Mouse (Mus musculus): ENCODE measurements around the gene Ttc27. TPM values are rescaled to one million over a fixed set of nuclear protein-coding genes. Genes with fewer than 3 reads are reported as not detected.

Ttc27 gene
- polyA plus RNA-seq, 1 experiment from 2014 or later: 18.0 TPM

DNA sequence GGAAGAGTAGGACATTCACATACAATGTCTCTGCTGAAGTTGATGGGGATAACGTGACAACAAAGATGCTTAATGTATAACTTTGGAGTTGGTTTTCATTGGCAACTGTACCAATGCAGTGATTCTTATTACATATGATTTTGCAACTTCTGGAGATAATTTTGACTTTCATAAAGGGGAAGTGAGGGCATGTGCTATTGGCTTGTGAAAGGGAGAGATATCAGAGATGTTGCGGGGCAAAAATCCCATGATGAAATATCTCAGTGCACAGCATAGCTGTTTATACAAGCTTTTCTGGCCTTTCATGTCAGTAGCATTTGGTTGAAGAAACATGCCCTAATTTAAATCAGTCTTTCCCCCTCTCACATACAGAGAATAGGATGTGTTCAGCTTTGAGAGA is 86.3 kb downstream of the Ttc27 start:
- H3K27ac ChIP-seq (replicated peaks): no peak overlapping the region
- H3K4me2 ChIP-seq: no peak overlapping the region
- H3K36me3 ChIP-seq: no peaks in the 10 kb centered on the region
- no peaks in the 10 kb centered on the region for H3K27me3 ChIP-seq
- no peaks in the 10 kb centered on the region for H3K9me3 ChIP-seq
- H3K4me3 ChIP-seq: no peak overlapping the region
- peaks cover 24% of the 10 kb centered on the region for H3K4me1 ChIP-seq (replicated peaks)
- H3K9ac ChIP-seq: no peak overlapping the region
- ATAC-seq (ENCODE audit: low read depth): no peak
- WGBS: 77% methylated on average over 2 of the region's 2 CpGs

DNA sequence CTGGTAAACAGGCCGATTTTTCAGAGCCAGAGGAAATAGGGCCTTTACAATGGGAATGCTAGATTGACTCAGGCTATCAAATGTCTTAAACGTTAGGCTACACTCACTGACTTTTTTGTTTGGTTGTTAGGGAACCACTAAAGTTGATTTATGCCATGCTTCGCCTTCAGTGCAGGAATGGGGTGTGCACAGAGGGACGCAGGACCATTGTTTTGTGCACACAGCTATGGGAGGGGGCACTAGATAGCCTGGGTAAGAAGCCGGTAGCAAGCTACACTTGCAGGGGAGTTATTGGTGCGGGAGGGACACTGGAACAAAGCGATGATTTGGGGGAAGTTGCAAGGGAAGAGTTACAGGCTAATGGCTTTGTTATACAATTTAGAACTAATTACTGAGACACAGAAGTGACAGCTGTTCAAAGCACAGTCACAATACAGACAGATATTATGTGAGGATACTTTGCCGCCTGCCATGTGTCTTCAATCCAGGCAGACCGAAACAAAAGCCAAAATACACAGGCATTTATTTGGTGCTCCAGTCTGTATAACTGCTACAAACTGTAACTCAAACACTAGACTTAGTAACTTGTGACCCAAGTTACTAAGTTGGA is 86.9 kb downstream of the Ttc27 start:
- Histone ChIP-seq H3K36me3 (no peaks in the 10 kb centered on the region), H3K9ac (no peak overlapping the region), H3K27me3 (no peaks in the 10 kb centered on the region), H3K27ac (replicated peaks) (no peak overlapping the region), H3K9me3 (no peaks in the 10 kb centered on the region), H3K4me3 (no peak overlapping the region), H3K4me2 (no peak overlapping the region; the same call in 1 of the 2 replicates), H3K4me1 (replicated peaks) (peaks cover 24% of the 10 kb centered on the region)
- ATAC-seq (ENCODE audit: low read depth): peak; percentile 85
- 11% methylated on average over 9 of the region's 9 CpGs for WGBS

DNA sequence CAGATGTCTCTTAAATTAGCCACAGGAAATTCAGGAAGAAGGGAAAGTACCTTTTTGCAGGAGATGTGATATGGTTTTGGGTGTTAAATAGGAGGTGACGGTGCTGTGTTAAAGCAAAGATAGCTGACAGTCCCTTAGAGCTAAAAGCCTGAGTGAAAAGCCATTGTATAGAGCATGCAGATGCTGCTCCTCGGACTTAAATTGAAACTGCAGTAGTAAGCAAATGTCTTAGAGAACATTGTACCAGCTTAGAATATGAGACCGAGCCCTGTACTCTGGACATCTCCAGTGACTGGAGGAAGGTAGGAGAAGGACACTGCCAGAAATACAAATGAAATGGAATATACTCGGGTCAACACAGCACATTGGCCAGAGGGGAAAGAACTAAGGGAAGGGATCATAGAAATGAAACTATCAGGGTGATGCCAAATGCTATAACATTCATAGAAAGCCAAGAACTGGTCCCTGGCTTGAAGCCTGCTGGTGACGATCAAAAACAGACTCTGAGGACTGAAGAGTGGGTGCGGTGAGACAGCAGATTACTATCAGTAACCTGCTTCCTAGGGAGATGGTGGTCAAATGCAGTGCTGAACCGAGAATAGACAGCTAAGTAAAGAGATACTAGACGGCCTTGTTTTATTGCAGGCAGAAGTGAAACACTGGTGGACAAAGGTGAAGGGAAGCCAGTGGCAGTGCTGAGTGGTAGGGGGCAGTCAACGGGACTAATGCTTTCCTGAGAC is 90.1 kb downstream of the Ttc27 start:
- no peaks in the 10 kb centered on the region for H3K36me3 ChIP-seq
- no peak overlapping the region for H3K4me2 ChIP-seq
- 0 out of 2 replicates have a peak overlapping the region, but pooled peaks have one; percentile 12 for H3K9ac ChIP-seq
- no peaks in the 10 kb centered on the region for H3K9me3 ChIP-seq
- H3K4me1 ChIP-seq (replicated peaks): peaks cover 24% of the 10 kb centered on the region
- ATAC-seq (ENCODE audit: low read depth): no peak
- WGBS: 71% methylated on average over 9 of the region's 9 CpGs
- H3K4me3 ChIP-seq: no peak overlapping the region
- H3K27me3 ChIP-seq: no peaks in the 10 kb centered on the region
- H3K27ac ChIP-seq (replicated peaks): no peak overlapping the region

DNA sequence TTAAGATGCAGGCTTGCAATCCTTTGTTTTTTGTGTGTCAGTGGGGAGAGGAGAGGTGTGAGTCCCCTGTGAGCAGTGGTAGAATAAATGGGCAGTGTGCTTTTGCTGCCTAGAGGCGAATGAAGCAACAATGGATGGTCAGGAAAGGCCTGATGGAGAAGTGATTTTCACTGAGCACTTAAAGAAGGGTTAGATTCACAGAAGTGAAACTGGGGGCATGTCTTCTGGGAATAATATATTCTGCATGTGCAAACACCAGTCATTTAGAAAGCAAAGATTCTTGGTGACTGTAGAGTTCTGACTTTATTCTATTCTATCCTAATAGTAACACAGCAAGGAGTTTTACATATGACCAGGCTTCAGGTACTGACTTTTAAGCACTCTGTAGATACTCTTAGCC is 90.8 kb downstream of the Ttc27 start:
- H3K4me3 ChIP-seq: no peak overlapping the region
- no peaks in the 10 kb centered on the region for H3K36me3 ChIP-seq
- no peak overlapping the region for H3K4me2 ChIP-seq
- no peak overlapping the region for H3K27ac ChIP-seq (replicated peaks)
- no peak for ATAC-seq (ENCODE audit: low read depth)
- H3K9ac ChIP-seq: 0 out of 2 replicates have a peak overlapping the region, but pooled peaks have one; percentile 12
- peaks cover 24% of the 10 kb centered on the region for H3K4me1 ChIP-seq (replicated peaks)
- no peaks in the 10 kb centered on the region for H3K27me3 ChIP-seq
- no peaks in the 10 kb centered on the region for H3K9me3 ChIP-seq
- 47% methylated on average over 1 of the region's 1 CpGs for WGBS

DNA sequence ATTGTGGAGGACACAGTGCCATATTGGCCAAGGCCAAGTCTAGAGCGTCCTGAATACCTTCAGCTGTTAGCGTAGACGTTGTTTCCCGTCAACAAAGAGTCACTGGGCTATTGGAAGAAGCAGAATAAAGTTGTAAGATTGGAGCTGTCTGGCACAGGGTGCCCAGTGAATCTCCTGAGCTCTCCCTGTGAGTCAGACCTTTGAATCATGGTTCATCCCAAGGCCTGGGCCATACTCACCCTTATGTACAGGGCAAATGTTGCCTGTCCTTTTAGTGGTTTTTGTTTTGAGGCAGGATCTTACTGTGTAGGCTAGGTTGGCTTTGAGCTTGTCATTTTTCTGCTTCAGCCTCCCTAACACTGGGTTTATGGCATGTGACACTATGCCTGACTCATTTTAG is 91.4 kb downstream of the Ttc27 start:
- Histone ChIP-seq H3K4me2 (no peak overlapping the region), H3K36me3 (no peaks in the 10 kb centered on the region), H3K9me3 (no peaks in the 10 kb centered on the region), H3K4me3 (no peak overlapping the region), H3K27me3 (no peaks in the 10 kb centered on the region), H3K27ac (replicated peaks) (no peak overlapping the region), H3K4me1 (replicated peaks) (peaks cover 20% of the 10 kb centered on the region), H3K9ac (no peak overlapping the region)
- no peak for ATAC-seq (ENCODE audit: low read depth)
- 97% methylated on average over 4 of the region's 4 CpGs for WGBS

DNA sequence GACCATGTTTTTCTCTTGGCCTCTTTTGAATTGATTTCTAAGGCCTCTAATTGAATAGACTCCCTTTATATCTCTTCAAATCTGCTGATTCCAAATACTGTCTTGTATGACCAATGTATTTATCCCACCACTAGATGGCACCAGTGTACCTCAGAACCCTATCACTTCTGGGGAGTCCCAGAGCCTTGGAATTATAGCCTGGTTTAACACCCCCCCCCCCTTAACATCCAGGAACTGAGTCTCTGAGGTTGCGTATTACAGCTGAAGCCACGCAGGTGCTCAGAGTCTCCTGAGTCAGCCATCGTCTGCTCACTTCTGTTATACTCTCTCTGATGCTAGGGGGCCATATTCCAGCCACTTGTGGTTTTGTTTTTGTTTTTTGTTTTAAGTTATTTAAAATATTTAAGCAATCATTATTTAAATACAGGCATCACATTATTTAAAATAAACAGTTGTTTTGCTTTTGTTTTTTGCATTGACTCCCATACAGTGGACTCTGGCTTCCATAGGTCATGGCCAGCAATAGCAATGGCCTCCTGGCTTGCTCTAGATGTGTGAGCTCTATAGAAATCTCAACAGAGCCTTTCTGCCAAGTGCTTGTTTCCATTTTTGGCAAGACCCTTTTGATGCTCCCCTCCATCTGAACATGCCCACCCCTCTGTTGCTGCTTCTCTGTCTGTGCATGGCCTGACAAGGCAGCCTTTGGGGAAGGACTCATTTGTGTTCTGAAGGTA is 93.5 kb downstream of the Ttc27 start:
- no peaks in the 10 kb centered on the region for H3K9me3 ChIP-seq
- H3K4me1 ChIP-seq (replicated peaks): peaks cover 9% of the 10 kb centered on the region
- no peak overlapping the region for H3K9ac ChIP-seq
- 0 out of 2 replicates have a peak, but pooled peaks have one; percentile 50 for ATAC-seq (ENCODE audit: low read depth)
- WGBS: 66% methylated on average over 3 of the region's 3 CpGs
- no peak overlapping the region for H3K27ac ChIP-seq (replicated peaks)
- no peaks in the 10 kb centered on the region for H3K36me3 ChIP-seq
- no peaks in the 10 kb centered on the region for H3K27me3 ChIP-seq
- no peak overlapping the region for H3K4me3 ChIP-seq
- H3K4me2 ChIP-seq: no peak overlapping the region

DNA sequence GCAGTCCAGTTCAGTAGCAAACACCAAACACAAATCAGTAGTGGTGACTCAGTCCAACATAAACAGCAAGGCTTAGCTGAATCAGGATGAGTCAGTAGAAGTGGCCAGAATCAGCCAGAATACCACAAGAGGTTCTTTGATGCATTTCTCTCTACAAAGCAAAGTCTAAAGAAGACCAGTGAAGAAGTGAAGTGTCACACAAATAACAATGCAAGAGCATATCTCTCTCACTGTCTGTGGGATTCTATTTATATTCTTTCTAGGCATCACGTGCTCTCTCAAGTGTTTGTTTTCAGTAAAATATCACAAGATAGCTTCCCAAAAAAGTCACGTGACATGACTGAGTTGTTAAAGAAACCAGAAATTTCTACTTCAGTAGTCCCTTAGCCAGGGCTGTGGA is 102.2 kb downstream of the Ttc27 start:
- no peak overlapping the region for H3K27ac ChIP-seq (replicated peaks)
- ATAC-seq (ENCODE audit: low read depth): no peak
- H3K4me3 ChIP-seq: no peak overlapping the region
- no peak overlapping the region for H3K9ac ChIP-seq
- H3K4me1 ChIP-seq (replicated peaks): no peaks in the 10 kb centered on the region
- 89% methylated on average over 2 of the region's 2 CpGs for WGBS
- H3K4me2 ChIP-seq: no peak overlapping the region
- H3K36me3 ChIP-seq: no peaks in the 10 kb centered on the region
- no peaks in the 10 kb centered on the region for H3K27me3 ChIP-seq
- no peaks in the 10 kb centered on the region for H3K9me3 ChIP-seq

DNA sequence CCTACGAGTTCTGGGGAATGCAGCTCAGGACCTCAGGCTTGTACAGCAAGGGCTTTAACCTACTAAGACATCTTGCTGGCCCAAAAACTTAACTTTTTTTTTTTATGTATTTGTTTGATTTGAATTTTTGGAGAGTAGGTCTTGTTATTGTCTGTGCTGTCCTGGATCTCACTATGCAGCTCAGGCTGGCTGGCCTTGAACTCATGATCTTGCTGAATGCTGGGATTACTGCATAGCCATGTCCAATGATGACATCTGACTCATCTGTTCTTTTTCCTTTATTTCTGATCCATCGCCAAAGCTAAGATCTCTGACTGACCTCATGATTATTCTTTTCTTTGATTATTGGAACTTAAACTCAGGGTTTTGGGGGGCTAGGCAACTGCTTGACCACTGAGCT is 113.3 kb downstream of the Ttc27 start:
- 91% methylated on average over 2 of the region's 2 CpGs for WGBS
- Histone ChIP-seq H3K27ac (replicated peaks) (no peak overlapping the region), H3K4me2 (no peak overlapping the region), H3K9ac (no peak overlapping the region), H3K36me3 (no peaks in the 10 kb centered on the region), H3K4me1 (replicated peaks) (no peaks in the 10 kb centered on the region), H3K4me3 (no peak overlapping the region), H3K9me3 (no peaks in the 10 kb centered on the region), H3K27me3 (no peaks in the 10 kb centered on the region)
- no peak for ATAC-seq (ENCODE audit: low read depth)

DNA sequence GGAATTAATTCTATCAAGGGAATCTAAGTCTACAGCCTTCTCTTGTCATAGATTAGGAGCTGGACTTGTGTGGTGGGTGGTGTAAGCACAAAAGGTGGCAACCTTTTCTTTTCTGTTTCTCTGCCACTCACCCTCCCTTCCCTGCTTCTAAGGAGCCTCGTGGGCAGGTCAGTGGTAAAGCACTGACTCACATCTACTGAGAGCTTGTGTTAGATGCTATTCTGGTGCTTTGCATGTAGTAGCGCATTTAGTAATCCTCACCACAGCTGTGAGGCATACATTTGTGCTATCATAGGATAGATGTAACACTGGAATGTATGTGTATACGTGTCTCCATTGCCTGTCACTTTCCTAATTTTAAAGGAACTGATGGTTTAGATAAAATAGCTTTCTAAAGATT is 124.2 kb downstream of the Ttc27 start:
- H3K36me3 ChIP-seq: no peaks in the 10 kb centered on the region
- peaks cover 8% of the 10 kb centered on the region; the same call in 1 of the 2 replicates for H3K4me1 ChIP-seq (replicated peaks)
- no peak overlapping the region for H3K9ac ChIP-seq
- 92% methylated on average over 3 of the region's 3 CpGs for WGBS
- H3K27ac ChIP-seq (replicated peaks): no peak overlapping the region
- no peaks in the 10 kb centered on the region for H3K9me3 ChIP-seq
- no peak overlapping the region for H3K4me2 ChIP-seq
- H3K4me3 ChIP-seq: no peak overlapping the region
- ATAC-seq (ENCODE audit: low read depth): no peak
- no peaks in the 10 kb centered on the region for H3K27me3 ChIP-seq

DNA sequence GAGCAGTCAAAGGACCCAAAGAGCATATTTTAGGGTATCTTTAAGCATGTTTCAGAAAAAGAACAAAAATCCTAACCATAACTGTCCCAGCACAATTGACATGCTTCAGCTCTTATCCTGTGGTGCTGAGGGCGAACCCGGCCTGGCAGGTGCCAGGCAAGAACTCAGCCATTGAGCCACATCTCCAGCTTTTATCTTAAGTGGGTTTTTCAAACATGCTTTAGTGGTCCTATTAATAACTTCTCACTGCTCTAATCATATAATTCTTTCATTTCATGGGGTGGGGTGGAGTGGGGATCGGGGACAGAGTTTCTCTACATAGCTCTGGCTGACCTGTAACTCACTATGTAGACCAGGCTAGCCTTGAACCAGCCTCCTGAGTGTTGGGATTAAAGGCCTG is 125.1 kb downstream of the Ttc27 start:
- Histone ChIP-seq H3K9ac (no peak overlapping the region), H3K4me2 (no peak overlapping the region), H3K4me3 (no peak overlapping the region), H3K27ac (replicated peaks) (no peak overlapping the region), H3K36me3 (no peaks in the 10 kb centered on the region), H3K9me3 (no peaks in the 10 kb centered on the region), H3K4me1 (replicated peaks) (peaks cover 8% of the 10 kb centered on the region; the same call in 1 of the 2 replicates), H3K27me3 (no peaks in the 10 kb centered on the region)
- no peak for ATAC-seq (ENCODE audit: low read depth)
- WGBS: 92% methylated on average over 3 of the region's 3 CpGs

DNA sequence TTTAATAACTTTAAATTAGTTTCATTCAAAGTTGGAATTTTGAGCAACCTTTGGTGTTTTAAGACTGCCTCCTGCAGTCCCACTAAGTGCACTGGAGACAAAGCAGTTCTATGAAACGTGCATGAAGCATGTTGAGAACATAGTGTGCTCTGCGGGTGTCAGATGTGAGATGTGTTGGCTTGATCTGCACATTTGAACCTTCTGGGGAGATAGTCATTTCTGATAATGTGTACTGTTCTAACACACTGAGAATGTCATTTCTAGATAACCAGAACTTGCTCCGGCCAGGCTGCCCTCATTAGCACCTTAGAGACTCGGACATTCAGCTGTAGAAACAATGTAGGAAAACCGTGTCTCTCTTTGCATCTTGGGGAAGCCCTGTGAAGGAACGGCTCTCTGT is 126.0 kb downstream of the Ttc27 start:
- ATAC-seq (ENCODE audit: low read depth): no peak
- Histone ChIP-seq H3K27me3 (no peaks in the 10 kb centered on the region), H3K4me2 (no peak overlapping the region), H3K4me1 (replicated peaks) (peaks cover 8% of the 10 kb centered on the region; the same call in 1 of the 2 replicates), H3K9me3 (no peaks in the 10 kb centered on the region), H3K4me3 (no peak overlapping the region), H3K36me3 (no peaks in the 10 kb centered on the region), H3K27ac (replicated peaks) (no peak overlapping the region), H3K9ac (no peak overlapping the region)
- WGBS: 85% methylated on average over 6 of the region's 6 CpGs

All from neural tube, embryonic 13.5 days (tissue).